Mouse (Mus musculus) spleen, postnatal 4 days (tissue): ENCODE measurements around the gene Pctp.

Source experiments
- DNase-seq, 2 experiments: peaks; one replicate each; pipeline ENCODE4 v3.0.0; 2022; ENCODE audit warnings: low spot score in 2 of 2

Pctp gene

GRCm38 (mm10) chr11:90002231-90002986 lies at the start of gene Pctp:
Pctp (minus strand) TSS chr11:90002894.
- peak; percentile 83 to 89 for DNase-seq

- DNase-seq: no peak
Measured at GRCm38 (mm10) chr11:90050016-90050415, 47.3 kb upstream of the Pctp start.

- no peak for DNase-seq
Measured at GRCm38 (mm10) chr11:90047271-90047670, 44.6 kb upstream of the Pctp start.

- no peak for DNase-seq
Measured at GRCm38 (mm10) chr11:90046211-90046610, 43.5 kb upstream of the Pctp start.

GRCm38 (mm10) chr11:90044459-90044858 lies 41.8 kb upstream of the Pctp start:
- no peak for DNase-seq

GRCm38 (mm10) chr11:90038022-90038421 lies 35.3 kb upstream of the Pctp start:
- no peak for DNase-seq

- no peak for DNase-seq
Measured at GRCm38 (mm10) chr11:90036416-90036815, 33.7 kb upstream of the Pctp start.

- DNase-seq: no peak
Measured at GRCm38 (mm10) chr11:90035532-90035931, 32.8 kb upstream of the Pctp start.

- no peak for DNase-seq
Measured at GRCm38 (mm10) chr11:90034646-90035045, 32.0 kb upstream of the Pctp start.

- DNase-seq: no peak
Measured at GRCm38 (mm10) chr11:90033442-90033841, 30.7 kb upstream of the Pctp start.

GRCm38 (mm10) chr11:90032807-90033206 lies 30.1 kb upstream of the Pctp start:
- no peak for DNase-seq

GRCm38 (mm10) chr11:90031076-90031475 lies 28.4 kb upstream of the Pctp start:
- DNase-seq: no peak

GRCm38 (mm10) chr11:90030557-90030956 lies 27.9 kb upstream of the Pctp start:
- DNase-seq: no peak

GRCm38 (mm10) chr11:90029841-90030398 lies 27.2 kb upstream of the Pctp start, which contains the start of gene Tmem100:
Tmem100 (plus strand) TSS chr11:90030348.
- no peak for DNase-seq

GRCm38 (mm10) chr11:90029354-90029753 lies 26.7 kb upstream of the Pctp start:
- DNase-seq: peak in 1 of 2 experiments; percentile 17

GRCm38 (mm10) chr11:90028746-90029145 lies 26.1 kb upstream of the Pctp start:
- DNase-seq: no peak

- no peak for DNase-seq
Measured at GRCm38 (mm10) chr11:90027216-90027615, 24.5 kb upstream of the Pctp start.

- DNase-seq: no peak
Measured at GRCm38 (mm10) chr11:90026802-90027174, 24.1 kb upstream of the Pctp start.

GRCm38 (mm10) chr11:90025891-90026801 lies 23.5 kb upstream of the Pctp start:
- no peak for DNase-seq

GRCm38 (mm10) chr11:90019161-90019560 lies 16.5 kb upstream of the Pctp start:
- DNase-seq: no peak

GRCm38 (mm10) chr11:90015281-90015680 lies 12.6 kb upstream of the Pctp start:
- DNase-seq: no peak

GRCm38 (mm10) chr11:90013657-90014056 lies 11.0 kb upstream of the Pctp start:
- no peak for DNase-seq
